Mouse (Mus musculus) kidney, postnatal 0 days (tissue): ENCODE measurements at regions not wholly inside any gene's neighbourhood (a gene's known extent, or its start where the extent isn't known, plus 50 kb on each side); places are given as distances from the start of the nearest gene placed in this dataset.

Source experiments
- ATAC-seq: fragments of 200-750 bp; cut with Nextera tagmentation; replicated peaks from 2 replicates; pipeline ENCODE4 v1.8.0; 2017; ENCODE audit warnings: low read depth, moderate number of reproducible peaks, moderate TSS enrichment, moderate library complexity; ENCODE audit not compliant: low FRiP score
- DNase-seq: peaks from one replicate; pipeline ENCODE4 v3.0.0-alpha.2; 2016; ENCODE audit warnings: low spot score
- H3K27ac ChIP-seq: fragments of 300-500 bp; sonication (generic); 2 replicates; pipeline ENCODE4 v1.5.1; 2014; ENCODE audit warnings: mild to moderate bottlenecking
- H3K27me3 ChIP-seq: fragments of 300-500 bp; sonication (generic); 2 replicates; pipeline ENCODE4 v1.6.1; 2014; ENCODE audit warnings: low read length, mixed read lengths; ENCODE audit not compliant: insufficient read depth
- H3K36me3 ChIP-seq: fragments of 300-500 bp; sonication (generic); 2 replicates; pipeline ENCODE4 v1.6.1; 2014; ENCODE audit warnings: low read length, mixed read lengths; ENCODE audit not compliant: insufficient read depth
- H3K4me1 ChIP-seq: fragments of 300-500 bp; sonication (generic); replicated peaks from 2 replicates; pipeline ENCODE4 v1.6.1; 2014; ENCODE audit warnings: antibody characterized with exemption, low read length, mixed read lengths; ENCODE audit not compliant: insufficient read depth
- H3K4me2 ChIP-seq: fragments of 300-500 bp; sonication (generic); 2 replicates; pipeline ENCODE4 v1.6.1; 2014; ENCODE audit warnings: mild to moderate bottlenecking, low read length, moderate library complexity, mixed read lengths
- H3K4me3 ChIP-seq: fragments of 300-500 bp; sonication (generic); replicated peaks from 2 replicates; pipeline ENCODE4 v1.5.1; 2014; ENCODE audit warnings: low read depth, low read length
- H3K9ac ChIP-seq: fragments of 300-500 bp; sonication (generic); 2 replicates; pipeline ENCODE4 v1.6.1; 2014; ENCODE audit warnings: low read depth, low read length
- H3K9me3 ChIP-seq: fragments of 300-500 bp; sonication (generic); replicated peaks from 2 replicates; pipeline ENCODE4 v1.6.1; 2016; ENCODE audit warnings: low read length, inconsistent platforms, mixed read lengths
- CTCF ChIP-seq: IDR thresholded peaks from 2 replicates; pipeline ENCODE4 v1.5.1; 2016; ENCODE audit warnings: antibody characterized with exemption, low read depth, mild to moderate bottlenecking, moderate library complexity
- WGBS: fragments of 180-500 bp; shearing (Covaris S2); extraction: QIAGEN DNeasy Blood & Tissue Kit; methylation state at CpG from one replicate; pipeline ENCODE4 v1.1.7; 2014; 5-methylcytosine and 5-hydroxymethylcytosine counted together

DNA sequence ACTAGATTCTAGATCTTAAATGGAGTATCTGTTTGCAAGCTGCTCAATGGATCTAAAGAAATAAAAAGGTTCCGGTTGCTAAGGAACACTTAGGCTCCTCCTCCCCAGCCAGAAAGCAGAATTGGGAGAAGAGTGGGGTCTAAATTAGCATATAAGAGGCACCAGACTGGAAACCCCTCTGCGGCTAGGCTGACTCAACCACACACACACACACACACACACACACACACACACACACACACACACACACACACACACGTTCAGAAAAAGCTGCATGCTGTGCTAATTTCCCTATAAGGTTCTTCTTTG lies 83.6 kb upstream of the Ptprk start:
- Histone ChIP-seq H3K27ac (no peak overlapping the region), H3K4me2 (no peak overlapping the region), H3K27me3 (no peaks in the 10 kb centered on the region), H3K36me3 (no peaks in the 10 kb centered on the region), H3K4me1 (no peaks in the 10 kb centered on the region), H3K9me3 (no peaks in the 10 kb centered on the region), H3K9ac (no peak overlapping the region), H3K4me3 (no peak overlapping the region)
- 52% methylated on average over 3 of the region's 3 CpGs for WGBS
- DNase-seq (no peak), ATAC-seq (no peak)
- no peak for TF ChIP-seq CTCF

DNA sequence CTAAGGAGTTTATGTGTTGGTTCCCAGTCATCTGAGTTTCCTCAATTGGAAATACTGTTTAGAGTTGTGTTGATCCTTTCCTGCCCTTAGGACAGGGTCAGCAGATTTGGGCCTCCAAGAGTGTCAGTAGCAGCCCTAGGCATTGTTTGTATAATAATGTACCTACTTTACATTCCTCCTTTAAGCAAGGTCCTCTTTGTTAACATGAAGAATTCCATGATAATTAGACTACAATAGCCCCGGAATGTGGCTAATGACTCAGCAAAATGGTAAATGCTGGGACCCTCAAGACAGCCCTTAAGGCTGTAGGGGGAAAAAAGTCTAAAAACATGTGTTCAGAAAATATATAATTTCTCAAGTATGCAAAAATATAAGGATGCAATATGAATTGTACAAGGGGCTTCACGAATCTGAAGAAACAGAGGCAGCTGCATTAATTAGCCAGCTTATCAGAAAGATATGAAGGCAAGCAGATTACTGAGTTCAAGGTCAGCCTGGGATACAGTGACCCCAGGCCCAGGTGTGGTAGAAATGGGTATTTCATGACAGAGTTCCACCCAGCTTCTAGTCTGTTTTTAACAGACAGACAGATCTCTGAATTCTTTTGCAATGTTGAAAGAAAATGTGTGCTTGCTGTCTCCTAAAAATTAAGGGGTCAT lies 80.1 kb upstream of the Ptprk start:
- ATAC-seq: no peak
- 85% methylated on average over 2 of the region's 2 CpGs for WGBS
- no peak for TF ChIP-seq CTCF
- Histone ChIP-seq H3K27me3 (no peaks in the 10 kb centered on the region), H3K9ac (no peak overlapping the region), H3K36me3 (no peaks in the 10 kb centered on the region), H3K4me2 (no peak overlapping the region), H3K4me3 (no peak overlapping the region), H3K4me1 (no peaks in the 10 kb centered on the region), H3K9me3 (no peaks in the 10 kb centered on the region), H3K27ac (no peak overlapping the region)
- no peak for DNase-seq

DNA sequence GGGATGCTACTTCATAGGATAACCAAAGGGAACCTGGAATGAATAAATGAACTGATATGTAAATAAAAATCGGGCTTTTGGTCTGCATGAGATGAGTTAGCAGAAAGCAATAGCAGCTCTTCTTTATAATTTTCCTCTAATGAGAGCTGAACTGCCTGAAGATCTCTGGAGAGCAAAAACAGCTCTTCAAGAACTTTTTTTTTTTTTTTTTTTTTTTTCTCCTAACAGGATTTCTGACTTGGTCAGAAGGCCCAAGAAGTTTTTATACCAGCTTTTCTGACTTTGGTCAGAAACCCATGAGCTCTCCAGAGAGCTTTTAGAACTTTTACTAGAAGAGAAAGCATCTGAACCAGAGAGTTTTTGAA lies 79.6 kb upstream of the Ptprk start:
- no peak overlapping the region for H3K27ac ChIP-seq
- H3K9me3 ChIP-seq: no peaks in the 10 kb centered on the region
- WGBS: 93% methylated on average over 1 of the region's 1 CpGs
- H3K4me2 ChIP-seq: no peak overlapping the region
- no peak overlapping the region for H3K9ac ChIP-seq
- no peak overlapping the region for H3K4me3 ChIP-seq
- no peaks in the 10 kb centered on the region for H3K36me3 ChIP-seq
- DNase-seq (no peak), ATAC-seq (no peak)
- no peaks in the 10 kb centered on the region for H3K4me1 ChIP-seq
- H3K27me3 ChIP-seq: no peaks in the 10 kb centered on the region
- no peak for TF ChIP-seq CTCF

DNA sequence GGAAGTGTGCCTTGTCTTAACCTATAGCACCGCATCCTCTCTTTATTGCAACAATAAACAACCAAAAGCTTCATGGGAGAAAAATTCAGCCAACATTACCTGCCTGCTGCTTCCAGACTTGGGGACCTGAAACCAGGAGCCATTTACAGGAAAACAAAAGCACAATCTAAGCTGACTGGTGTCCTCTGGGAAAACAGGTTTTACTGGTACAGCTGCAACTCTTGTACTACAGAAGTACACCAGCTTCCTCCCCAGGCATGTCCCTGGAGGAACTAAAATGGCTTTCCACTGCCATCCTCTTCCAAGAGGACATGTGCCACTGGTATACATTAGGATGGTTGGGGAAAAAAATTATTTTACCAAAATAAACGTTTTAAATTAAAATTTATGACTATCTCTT lies 63.9 kb upstream of the Ptprk start:
- H3K27ac ChIP-seq: no peak overlapping the region
- H3K9ac ChIP-seq: no peak overlapping the region
- H3K4me1 ChIP-seq: no peaks in the 10 kb centered on the region
- TF ChIP-seq CTCF: no peak
- no peaks in the 10 kb centered on the region for H3K36me3 ChIP-seq
- ATAC-seq: no peak
- 65% methylated on average over 2 of the region's 2 CpGs for WGBS
- no peak overlapping the region for H3K4me2 ChIP-seq
- no peak for DNase-seq
- no peaks in the 10 kb centered on the region for H3K9me3 ChIP-seq
- no peak overlapping the region for H3K4me3 ChIP-seq
- H3K27me3 ChIP-seq: no peaks in the 10 kb centered on the region

DNA sequence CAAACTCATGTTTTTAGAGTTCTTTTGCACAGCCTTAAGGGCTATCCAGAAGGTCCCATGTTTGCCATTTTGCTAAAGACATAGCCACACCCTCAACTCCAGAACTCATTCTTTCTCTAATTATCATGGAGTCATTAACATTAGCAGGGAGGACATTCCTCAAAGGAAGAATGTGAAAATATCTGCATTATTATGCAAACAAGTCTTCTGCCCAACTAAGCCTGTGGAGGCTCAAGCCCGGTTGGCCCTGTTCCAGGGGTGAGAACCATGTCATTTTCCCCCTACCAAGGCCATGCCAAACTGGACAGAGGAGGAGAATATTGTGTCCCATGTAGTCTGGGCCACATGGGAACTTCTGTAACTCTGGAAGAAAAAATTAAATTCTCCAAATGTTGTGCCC lies 62.5 kb upstream of the Ptprk start:
- no peak for TF ChIP-seq CTCF
- Histone ChIP-seq H3K4me2 (no peak overlapping the region), H3K36me3 (no peaks in the 10 kb centered on the region), H3K27ac (no peak overlapping the region), H3K4me1 (no peaks in the 10 kb centered on the region), H3K9ac (no peak overlapping the region), H3K27me3 (no peaks in the 10 kb centered on the region), H3K9me3 (no peaks in the 10 kb centered on the region), H3K4me3 (no peak overlapping the region)
- no peak for DNase-seq
- WGBS: 83% methylated on average over 1 of the region's 1 CpGs
- no peak for ATAC-seq

DNA sequence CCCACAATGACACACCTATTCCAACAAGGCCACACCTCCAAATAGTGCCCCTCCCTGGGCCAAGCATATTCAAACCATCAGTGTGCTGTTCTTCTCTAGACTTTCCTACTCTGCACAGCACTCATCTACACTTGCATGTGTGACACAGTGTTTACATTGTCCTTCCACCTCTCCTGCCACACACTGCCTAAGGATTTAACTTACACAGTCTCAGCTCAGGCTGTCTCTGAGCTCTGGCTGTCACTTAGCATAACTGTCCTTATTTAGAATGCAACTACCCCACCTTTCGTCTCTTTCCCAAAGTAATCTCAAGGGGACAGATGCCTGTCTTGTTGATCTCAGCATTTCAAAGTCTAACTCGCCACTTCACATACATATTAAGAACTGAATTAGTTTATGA lies 61.2 kb upstream of the Ptprk start:
- Histone ChIP-seq H3K4me2 (no peak overlapping the region), H3K4me1 (no peaks in the 10 kb centered on the region), H3K9ac (no peak overlapping the region), H3K27ac (no peak overlapping the region), H3K27me3 (no peaks in the 10 kb centered on the region), H3K9me3 (no peaks in the 10 kb centered on the region), H3K4me3 (no peak overlapping the region), H3K36me3 (no peaks in the 10 kb centered on the region)
- DNase-seq (no peak), ATAC-seq (no peak)
- WGBS: 78% methylated on average over 2 of the region's 2 CpGs
- TF ChIP-seq CTCF: no peak

DNA sequence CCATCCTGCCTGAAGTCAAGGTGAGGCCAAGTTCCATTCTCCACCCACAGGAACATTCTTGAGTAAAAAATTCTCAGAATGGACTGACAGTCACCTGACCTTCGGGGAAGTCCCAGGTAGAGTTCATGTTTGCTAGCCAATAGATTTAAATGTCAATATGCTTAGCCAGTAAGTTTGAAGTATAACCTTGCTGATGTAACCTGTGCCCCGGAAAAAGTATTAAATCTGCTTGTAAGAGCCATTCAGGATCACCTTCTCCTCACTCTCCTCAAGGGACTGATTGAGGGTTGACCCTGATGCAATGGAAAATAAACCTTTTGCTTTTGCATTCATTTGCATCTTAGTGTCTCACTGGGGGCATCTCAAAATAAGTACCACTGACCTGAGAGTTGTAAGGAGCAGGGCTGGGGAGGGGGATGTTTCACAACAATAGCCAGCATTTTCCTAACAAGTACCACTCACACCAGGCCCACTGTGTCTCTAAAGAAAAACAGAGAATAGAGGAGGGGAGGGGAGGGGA lies 60.3 kb upstream of the Ptprk start:
- 50% methylated on average over 2 of the region's 2 CpGs for WGBS

More for the DNA sequence above, 60.3 kb upstream of the Ptprk start:
- H3K4me2 ChIP-seq: no peak overlapping the region
- no peak for ATAC-seq
- DNase-seq: peak; percentile 6
- TF ChIP-seq CTCF: no peak
- no peaks in the 10 kb centered on the region for H3K4me1 ChIP-seq
- H3K27ac ChIP-seq: no peak overlapping the region
- no peak overlapping the region for H3K4me3 ChIP-seq
- no peaks in the 10 kb centered on the region for H3K9me3 ChIP-seq
- H3K9ac ChIP-seq: no peak overlapping the region
- no peaks in the 10 kb centered on the region for H3K36me3 ChIP-seq
- no peaks in the 10 kb centered on the region for H3K27me3 ChIP-seq
